Mouse (Mus musculus): Measurements from ENCODE around the gene Mrps35.
A peak's percentile ranks its signal among the peaks of the same experiment; 100 is the strongest.

Gene Mrps35

GRCm38 (mm10) chr6:147030096-147030885 is 12.3 kb upstream of the Mrps35 start:
- DNase-seq: no peak

DNA sequence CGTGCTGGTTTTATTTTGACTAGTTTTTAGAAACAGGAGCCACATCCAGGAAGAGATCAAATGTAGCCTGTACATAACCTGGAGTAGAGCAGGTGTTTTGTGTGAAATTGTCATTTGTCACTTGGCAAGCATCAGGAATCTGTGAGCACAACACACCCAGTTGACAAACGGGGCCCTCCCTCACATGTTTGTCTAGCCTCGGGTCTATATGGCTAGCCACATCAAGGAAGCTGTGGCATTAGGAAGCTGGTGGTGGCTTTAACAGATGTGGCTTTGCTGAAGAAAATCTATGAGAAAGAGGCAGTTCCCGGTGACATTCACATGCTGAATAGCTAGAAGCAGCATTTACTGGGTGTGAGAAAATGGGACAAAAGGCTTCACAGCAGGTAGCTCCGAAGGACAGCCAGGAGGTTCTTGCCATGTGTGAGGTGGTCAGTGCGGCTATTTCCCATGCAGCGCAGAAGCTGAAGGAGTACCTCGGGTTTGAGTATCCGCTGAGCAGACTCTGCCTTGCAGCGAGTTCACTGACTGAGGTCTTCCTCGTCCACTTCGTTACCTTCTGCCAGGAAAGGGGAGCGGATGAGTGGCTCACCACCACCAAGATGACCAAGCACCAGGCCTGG is 10.2 kb upstream of the Mrps35 start, which contains the start of gene Rep15:
TSS of gene Rep15 (plus strand) at position 282 of the 623 bp plus-strand sequence.
- DNase-seq: no peak

DNA sequence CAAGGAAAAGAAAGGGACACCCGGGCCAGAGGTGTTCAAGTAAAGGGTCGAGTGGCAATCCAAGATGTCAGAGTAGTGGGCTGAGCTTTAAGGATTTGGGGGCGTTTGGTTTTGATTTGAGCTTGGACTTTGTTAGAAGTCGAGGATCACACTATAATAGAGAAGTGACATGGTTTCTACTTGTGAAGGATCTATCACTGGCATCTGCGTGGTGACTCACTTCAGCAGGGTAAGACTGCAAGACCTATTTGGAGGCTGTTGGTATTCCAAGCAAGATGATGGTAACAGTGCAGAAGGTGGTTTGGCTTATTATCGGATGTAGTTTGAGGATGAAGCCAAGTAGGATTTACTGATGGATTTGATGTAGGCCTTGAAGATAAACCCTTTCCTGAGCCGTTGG is 1.1 kb downstream of the Mrps35 start:
- no peak for DNase-seq

- no peak for DNase-seq
Measured at GRCm38 (mm10) chr6:147049239-147049805, 6.8 kb downstream of the Mrps35 start.

DNA sequence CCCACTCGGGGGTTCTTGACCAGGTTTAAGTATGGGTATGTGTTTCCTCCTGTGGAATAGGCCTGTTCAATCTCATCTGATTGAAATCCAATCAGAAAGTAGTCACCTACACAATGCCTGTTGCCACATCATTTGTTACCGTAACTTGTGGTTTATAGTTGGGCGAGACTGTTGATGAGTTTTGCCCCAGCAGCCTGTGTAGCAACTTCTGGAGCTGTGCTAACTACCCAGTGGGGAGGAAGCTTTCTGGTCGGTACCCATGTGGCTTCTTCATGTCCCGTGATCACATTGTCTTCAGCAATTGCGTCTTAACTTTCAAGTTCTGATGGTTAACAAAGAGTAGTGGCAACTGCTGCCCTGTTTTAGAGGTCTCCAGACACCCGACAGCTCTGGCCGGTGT is 9.1 kb downstream of the Mrps35 start:
- DNase-seq: no peak

DNA sequence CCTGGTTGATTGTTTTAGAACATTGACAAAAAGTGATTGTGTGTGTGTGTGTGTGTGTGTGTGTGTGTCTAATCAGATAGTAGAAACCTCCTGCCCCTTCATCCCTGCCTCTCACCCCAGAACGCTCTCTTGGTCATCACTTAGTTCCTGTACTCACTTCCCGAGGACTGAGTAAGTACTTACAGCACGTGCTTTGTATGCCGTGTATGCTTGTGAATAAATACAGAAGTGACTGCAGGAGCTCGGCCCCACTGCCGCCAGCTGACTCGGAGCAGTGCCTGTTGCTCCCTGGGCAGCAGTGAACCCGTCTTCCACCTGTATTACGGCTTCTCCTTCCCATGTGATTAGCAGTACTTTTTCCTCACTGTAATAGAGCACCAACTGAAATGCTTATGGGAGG is 9.9 kb downstream of the Mrps35 start:
- DNase-seq: no peak

GRCm38 (mm10) chr6:147053785-147054646 is 11.5 kb downstream of the Mrps35 start:
- no peak for DNase-seq

DNA sequence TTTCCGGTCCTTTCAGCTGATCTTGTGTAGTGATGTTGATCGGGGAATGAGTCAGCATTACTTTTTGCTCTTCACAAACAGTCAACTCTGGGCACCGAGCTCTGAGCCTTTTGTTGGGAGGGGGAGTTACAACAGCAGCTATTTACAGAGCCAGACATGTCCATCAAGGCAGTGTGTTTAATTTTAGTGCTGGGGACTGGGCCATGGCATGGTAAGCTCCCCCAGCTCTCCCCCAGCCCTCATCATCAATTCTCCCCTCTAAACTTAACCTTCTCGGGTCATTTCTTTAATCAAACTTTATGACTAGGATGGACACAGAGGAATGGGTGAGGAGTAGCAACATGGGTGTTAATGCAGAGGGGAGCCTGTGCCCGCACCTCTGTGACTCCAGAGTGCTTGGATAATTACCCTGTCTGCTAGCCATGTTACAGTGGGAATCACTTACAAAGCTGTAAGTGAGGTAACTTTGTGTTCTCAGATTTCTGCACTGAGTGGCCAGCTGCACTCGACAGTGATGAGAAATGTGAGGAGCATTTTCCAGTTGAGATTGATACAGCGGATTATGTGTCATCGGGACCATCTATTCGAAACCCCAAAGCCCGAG is 12.9 kb downstream of the Mrps35 start:
- no peak for DNase-seq

- no peak for DNase-seq
Measured at GRCm38 (mm10) chr6:147059326-147059725, 16.8 kb downstream of the Mrps35 start.

DNA sequence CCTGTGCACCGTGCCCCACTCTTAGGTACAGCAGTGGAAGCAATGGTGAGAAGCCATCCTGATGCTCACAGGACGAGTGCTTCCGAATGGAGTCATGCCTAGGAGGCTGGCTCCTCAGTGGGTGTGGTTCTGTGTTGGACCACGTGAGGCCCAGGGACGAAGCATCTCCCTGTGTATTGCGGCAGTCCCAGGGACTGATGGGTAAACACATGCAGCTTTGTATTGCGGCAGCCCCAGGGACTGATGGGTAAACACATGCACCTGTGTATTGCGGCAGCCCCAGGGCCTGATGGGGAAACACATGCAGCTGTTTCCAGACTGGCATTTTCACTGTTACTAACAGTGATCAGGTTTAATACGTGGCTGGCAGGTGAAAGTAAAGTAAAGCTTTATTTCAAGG is 19.1 kb downstream of the Mrps35 start:
- no peak for DNase-seq

- DNase-seq: no peak
Measured at GRCm38 (mm10) chr6:147062034-147062433, 19.5 kb downstream of the Mrps35 start.

GRCm38 (mm10) chr6:147062694-147063093 is 20.1 kb downstream of the Mrps35 start:
- no peak for DNase-seq

- no peak for DNase-seq
Measured at GRCm38 (mm10) chr6:147064226-147064943, 21.8 kb downstream of the Mrps35 start.

DNA sequence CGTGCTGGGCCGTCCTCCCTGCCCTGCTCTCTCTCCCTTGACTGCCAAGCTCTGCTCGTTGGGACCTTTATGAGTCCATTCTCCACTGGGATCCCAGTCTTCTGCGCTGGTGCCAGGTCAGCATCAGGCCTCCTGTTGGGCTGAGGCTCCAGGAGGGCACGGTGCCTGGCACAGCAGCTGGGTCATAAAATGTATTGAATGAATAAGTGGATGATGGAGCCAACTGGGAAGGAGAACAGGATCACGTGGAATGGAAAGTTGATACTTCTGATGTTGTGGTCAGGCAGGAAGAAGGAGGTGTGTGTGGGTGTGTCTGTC is 22.3 kb downstream of the Mrps35 start:
- DNase-seq: no peak

DNA sequence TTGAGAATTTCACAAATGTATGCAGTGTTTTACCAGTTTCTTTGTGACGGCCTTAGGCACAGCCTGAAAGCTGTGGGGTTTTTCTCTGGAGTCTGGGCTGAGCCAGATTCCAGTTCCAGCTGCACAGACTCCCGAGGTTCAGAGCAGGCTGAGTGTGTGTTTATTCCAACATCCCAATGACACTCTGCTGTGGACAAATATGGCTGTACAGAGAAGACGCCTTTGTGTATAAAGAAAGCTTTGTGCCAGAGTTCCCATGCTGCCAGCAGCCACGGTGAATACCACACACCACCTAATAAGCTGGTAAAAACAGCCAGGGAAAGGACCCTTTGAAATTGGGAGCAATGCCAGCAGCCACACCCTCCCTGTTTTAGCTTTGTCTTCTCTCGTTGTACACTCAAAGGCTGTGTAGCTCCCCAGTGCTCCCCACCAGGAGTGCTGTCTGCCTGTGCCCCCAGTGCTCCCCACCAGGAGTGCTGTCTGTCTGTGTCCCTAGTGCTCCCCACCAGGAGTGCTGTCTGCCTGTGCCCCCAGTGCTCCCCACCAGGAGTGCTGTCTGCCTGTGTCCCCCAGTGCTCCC is 33.3 kb downstream of the Mrps35 start:
- DNase-seq: no peak

DNA sequence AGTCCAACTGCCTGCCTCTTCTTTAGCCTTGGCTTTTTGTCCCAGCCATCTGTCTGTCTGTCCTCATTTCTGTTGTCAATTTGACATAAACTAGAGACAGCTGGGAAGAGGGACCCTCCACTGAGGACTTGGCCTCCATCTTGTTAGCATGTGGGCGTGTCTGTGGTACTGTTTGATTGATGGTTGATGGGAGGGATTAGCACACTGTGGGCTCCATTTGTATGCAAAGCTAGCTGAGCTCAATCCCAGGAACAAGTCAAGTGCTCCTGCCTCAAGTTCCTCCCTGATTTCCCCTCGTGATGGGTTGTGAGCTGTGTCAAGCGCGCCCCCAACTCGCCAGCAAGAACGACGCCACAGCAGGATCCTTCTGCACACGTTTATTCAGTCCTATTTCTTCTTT is 34.3 kb downstream of the Mrps35 start:
- no peak for DNase-seq

GRCm38 (mm10) chr6:147079919-147080318 is 37.4 kb downstream of the Mrps35 start:
- DNase-seq: no peak

DNA sequence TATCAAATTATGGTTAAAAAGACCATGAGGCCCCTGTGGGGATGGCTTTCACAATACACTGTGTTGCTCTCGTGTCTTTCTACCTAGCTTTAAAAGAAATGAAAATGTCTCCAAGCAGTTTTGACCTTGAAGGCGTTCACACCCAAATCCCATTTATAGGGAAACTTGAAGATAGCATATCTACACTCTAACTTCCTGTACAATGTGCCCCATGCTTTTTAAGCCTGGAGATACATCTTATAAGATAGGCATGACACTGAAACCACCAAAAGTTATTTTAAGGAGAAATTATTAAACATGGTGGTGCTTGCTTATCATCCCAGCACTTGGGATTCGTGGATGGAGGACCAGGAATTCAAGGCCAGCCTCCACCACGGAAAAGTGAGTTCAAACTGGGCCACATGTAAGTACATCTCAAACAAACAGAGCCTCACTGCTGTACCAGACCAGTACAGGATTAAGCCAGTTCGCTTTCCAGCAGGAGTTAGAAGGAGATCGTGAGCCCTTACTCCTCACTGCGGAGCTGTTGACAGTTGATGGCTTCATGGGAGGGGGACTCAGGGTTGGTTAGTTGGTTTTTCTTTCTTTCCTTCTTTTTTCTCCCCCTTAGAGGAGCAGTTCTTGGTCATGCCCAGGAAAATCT is 43.0 kb downstream of the Mrps35 start:
- no peak for DNase-seq

GRCm38 (mm10) chr6:147086594-147087225 is 44.1 kb downstream of the Mrps35 start, which contains the start of gene Mansc4:
TSS of gene Mansc4 (minus strand) at chr6:147087032.
- DNase-seq: peak; percentile 18

DNA sequence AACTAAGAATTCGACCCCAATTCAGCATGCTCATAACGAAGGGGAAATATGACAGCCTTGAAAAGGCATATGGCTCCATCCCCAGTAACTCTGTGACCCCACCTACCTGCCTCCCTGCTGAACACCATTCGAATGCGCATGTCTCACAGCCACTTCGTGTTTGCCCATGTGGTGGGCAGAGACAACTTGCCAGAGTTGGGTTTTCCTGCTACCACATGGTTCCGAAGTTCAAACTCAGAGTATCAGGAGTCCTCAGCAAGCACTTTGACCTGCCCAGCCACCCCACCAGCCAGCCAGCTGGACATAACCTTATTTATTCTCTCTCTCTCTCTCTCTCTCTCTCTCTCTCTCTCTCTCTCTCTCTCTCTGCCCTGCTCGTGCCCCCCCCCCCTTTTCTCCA is 45.2 kb downstream of the Mrps35 start:
- DNase-seq: no peak

GRCm38 (mm10) chr6:147088517-147088916 is 46.0 kb downstream of the Mrps35 start:
- DNase-seq: no peak
